Mouse (Mus musculus) cerebellum, postnatal 25 days (tissue): ENCODE measurements around the gene Dicer1.

Experiments
- DNase-seq, 2 experiments: peaks; one replicate each; pipeline ENCODE4 v3.0.0; 2021; ENCODE audit warnings: mixed read lengths in 2 of 2

The Dicer1 gene

DNA sequence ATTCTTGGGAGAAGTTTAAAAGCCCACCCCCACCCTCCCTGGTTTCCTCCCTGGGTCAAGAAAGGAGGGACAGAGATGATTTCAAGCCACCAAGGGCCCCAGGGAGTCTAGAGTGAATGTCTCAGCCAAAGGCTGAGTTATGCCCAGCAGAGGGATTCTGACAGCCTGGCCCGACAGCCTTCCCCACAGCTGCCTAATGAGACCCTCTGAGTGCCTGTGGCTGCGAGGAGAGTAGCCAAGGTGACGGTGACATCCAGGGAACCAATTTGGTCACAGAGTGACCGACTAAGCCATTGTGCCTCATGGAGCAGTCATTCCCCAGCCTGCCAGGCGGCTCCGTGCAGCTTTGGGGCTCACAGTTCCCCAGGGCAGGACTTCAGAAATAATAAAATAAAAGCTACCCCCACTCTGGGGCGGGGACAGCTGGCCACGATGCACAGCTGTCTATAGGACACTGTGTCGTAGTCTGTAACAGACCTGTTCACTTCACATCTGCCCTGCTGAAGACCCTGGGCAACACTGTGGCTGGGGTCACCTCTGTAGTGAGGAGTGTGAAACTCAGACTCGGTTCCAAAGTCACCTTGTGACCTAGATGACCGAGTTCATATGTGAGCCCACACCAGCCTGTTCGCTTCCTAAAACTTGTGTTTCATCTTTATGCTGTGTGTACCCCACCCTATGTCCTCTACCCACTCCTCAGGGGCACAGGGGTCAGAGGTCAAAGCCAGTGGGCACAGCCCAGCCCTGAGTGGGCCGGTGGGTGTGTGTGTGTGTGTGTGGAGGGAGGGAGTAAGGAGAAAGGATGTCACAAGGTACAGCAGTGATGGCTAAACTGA lies 75.0 kb downstream of the Dicer1 start:
- no peak for DNase-seq

DNA sequence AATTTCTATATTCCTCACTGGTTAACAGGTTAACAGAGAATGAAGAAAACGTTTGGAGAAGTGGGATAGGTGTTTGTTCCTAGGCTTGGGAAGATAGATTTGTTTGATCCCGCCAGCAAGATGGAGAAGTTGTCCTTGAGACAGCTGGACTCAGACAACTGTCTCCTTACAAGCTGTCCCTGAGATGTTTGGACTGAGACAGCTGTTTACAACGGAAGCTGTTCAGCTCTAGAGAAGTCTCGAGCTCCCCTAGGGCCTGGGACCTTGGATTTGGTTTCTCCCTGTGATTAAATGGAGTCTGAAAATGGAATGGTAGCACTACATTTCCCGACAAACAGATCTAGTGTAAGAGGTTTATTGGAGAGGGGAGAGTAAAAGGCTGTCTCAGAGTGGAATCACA lies 78.8 kb downstream of the Dicer1 start:
- no peak for DNase-seq

DNA sequence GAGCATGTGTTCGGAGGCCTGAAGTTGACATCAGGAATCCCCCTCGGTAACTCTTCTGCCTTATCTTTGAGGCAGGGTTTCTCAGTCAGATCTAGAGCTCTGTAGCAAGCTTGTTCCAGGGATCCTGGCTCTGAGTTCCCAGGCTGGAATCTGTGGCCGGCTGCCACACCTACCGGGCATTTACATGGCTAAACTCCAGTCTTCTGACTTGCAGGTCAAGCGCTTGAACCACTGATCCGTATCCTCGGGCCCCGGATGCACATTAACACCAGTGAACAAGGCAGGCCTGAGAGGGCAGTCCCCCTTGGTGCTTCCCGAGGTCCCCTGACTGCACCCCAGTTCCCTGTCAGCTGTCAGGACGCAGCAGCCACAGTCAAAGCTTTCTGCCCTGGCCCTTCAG lies 79.3 kb downstream of the Dicer1 start:
- DNase-seq: no peak

DNA sequence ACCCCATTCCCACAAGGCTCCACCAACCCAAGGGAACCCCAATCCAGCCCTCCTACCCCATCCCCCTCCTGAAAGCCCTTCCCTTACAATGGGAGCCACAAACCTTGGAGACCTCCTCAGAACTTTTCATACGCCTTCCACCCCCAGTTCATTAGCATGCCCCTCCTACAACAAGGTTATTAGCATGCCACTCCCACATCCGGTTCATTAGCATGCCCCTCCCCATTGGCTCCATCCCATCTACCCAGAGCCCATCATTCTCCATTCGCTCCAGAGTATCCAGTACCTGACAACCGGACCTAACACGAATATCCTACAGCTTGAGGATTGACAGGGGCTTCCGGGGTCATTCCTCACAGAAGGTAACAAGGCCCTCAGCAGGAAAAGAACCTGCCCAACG lies 83.9 kb downstream of the Dicer1 start:
- no peak for DNase-seq

DNA sequence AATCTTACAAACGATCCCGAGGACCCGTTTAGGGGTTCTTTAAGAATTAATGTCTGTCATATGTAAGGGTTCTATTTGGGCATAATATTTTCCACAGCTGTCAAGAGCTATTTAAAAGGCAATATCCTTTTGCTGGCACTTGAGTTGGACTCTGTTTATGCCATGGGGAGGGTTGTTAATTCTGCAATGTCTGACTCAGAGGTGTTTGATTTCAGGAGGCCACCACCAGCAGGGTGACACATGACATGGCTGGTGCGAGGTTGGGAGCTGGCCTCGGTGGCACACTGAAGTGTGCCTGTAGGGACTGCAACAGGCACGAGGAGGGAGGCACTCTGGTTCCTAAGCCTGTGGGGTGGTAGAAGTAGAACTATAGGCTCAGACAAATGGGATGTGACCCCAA lies 85.8 kb downstream of the Dicer1 start:
- DNase-seq: no peak

- no peak for DNase-seq
Measured at GRCm38 (mm10) chr12:104665521-104665920, 86.2 kb downstream of the Dicer1 start.

- no peak for DNase-seq
Measured at GRCm38 (mm10) chr12:104656146-104656545, 95.6 kb downstream of the Dicer1 start.

GRCm38 (mm10) chr12:104655006-104655405 lies 96.7 kb downstream of the Dicer1 start:
- no peak for DNase-seq

- DNase-seq: no peak
Measured at GRCm38 (mm10) chr12:104652021-104652420, 99.7 kb downstream of the Dicer1 start.

DNA sequence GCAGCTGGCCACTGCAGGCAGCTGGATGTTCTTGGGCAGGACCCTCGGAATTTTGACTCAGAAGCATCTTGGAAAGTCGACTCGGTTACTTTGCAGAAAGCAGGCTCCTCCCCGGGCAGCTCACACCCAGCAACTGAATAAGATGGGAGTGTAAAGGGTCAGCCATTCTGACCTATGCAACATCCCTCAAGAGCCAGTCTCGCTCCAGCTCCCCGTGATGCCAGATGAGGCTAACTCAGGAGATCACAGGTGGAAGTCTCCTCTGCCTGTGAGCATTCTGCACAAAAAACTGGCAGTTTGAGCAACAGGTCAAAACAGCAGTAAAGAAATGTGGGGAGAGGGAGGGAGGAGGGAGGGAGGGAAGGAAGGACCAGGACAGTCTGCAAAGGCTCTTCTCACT lies 100.5 kb downstream of the Dicer1 start:
- DNase-seq: no peak

DNA sequence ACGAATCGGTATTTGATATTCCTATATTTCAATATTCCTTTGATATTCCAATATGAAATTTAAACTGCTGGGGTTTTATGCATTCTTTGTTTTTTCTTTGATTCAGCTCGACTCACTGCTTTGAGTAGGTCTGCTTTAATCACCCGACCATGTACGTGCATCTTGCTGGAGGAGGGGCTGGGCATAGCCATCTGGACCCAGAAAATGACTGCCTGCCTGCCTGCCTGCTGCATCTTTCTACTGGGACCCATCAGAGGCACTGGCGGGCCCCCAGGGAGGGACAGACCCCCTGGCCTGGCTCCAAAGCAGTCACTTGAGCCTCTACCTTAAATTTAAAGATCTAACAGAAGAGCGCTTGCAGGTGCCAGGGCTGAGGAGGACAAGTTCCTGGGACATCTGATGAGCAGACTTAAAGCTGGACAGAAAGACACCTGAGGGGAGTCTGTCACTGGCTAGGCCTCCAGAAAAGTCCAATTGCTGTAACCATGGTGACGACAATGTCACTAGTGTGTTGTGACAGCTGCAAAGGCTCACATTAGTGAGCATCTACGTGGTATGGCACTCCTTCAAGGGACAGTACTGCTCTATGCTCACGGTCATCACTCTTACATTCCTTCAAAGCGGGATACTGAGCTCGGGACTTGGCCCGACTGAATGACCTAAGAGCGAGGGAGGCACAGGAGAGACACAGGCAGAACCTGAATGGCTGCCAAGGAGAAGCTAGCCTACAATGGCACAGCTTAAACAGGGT lies 101.1 kb downstream of the Dicer1 start:
- DNase-seq: no peak

DNA sequence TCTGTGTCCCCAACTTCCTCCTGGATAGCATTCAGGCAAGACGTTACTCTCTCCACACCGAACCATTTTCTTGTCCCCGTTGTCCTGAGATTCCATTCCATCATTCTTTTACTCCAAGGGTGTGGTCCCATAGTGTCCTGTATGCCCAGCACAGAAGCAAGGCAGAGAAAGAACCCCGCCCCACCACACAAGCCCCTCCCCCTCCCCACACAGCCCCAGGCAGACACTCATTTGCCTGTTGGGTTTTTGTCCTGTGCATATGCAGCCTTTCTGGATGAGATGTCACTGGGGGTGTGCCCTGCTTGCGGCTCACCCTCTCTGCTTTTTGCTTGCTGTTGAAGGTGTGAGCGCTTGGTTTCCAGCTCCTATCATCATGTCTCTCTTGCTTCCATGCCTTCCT lies 103.4 kb downstream of the Dicer1 start:
- no peak for DNase-seq

DNA sequence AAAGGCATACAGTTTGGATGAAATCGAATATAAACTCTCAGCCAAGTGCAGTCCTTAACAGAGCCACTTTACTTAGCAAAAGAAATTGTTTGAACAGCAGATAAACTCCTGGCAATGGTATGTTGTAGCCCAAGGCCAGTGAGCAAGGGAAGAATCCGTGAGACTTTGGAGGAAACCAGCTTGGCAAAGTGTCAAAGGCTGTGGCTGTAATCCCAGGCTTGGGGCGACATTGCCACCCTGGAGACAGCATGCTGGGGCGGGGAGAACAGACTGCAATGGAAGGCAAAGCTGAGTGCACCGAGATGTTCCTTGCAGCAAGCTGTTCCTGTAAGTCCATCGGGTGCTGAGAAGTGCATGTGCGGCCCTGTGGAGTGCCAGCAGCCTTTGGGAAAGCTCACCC lies 109.4 kb downstream of the Dicer1 start:
- DNase-seq: peak in 1 of 2 experiments; percentile 36

- no peak for DNase-seq
Measured at GRCm38 (mm10) chr12:104640934-104641333, 110.8 kb downstream of the Dicer1 start.

GRCm38 (mm10) chr12:104638156-104638555 lies 113.6 kb downstream of the Dicer1 start:
- DNase-seq: no peak
